Mouse (Mus musculus) neural tube, embryonic 11.5 days (tissue): Measurements from ENCODE around the gene Snapc3. TPM values are rescaled to one million over a fixed set of nuclear protein-coding genes. Genes with fewer than 3 reads are reported as not detected.

ENCODE experiments used
- ATAC-seq: fragments of 200-750 bp; cut with Nextera tagmentation; 2 replicates; pipeline ENCODE4 v1.8.0; 2017; ENCODE audit warnings: moderate number of reproducible peaks, mild to moderate bottlenecking, moderate TSS enrichment, moderate library complexity; ENCODE audit not compliant: insufficient read depth, low FRiP score, low TSS enrichment
- DNase-seq: peaks from one replicate; pipeline ENCODE4 v3.0.0-alpha.2; 2015; ENCODE audit warnings: low spot score
- H3K27ac ChIP-seq: fragments of 300-500 bp; sonication (generic); 2 replicates; pipeline ENCODE4 v1.5.1; 2014; ENCODE audit warnings: low read depth, mild to moderate bottlenecking, low read length
- H3K27me3 ChIP-seq: fragments of 300-500 bp; sonication (generic); 2 replicates; pipeline ENCODE4 v1.6.1; 2014; ENCODE audit warnings: mild to moderate bottlenecking, low read length, mixed read lengths; ENCODE audit not compliant: control insufficient read depth, insufficient read depth
- H3K36me3 ChIP-seq: fragments of 300-500 bp; sonication (generic); 2 replicates; pipeline ENCODE4 v1.6.1; 2014; ENCODE audit warnings: mild to moderate bottlenecking, low read length, moderate library complexity, mixed read lengths; ENCODE audit not compliant: control insufficient read depth, insufficient read depth
- H3K4me1 ChIP-seq: fragments of 300-500 bp; sonication (generic); 2 replicates; pipeline ENCODE4 v1.6.1; 2014; ENCODE audit warnings: low read length, mixed read lengths; ENCODE audit not compliant: control insufficient read depth, insufficient read depth
- H3K4me2 ChIP-seq: fragments of 300-500 bp; sonication (generic); 2 replicates; pipeline ENCODE4 v1.6.1; 2014; ENCODE audit warnings: low read depth, mild to moderate bottlenecking, moderate library complexity
- H3K4me3 ChIP-seq: fragments of 300-500 bp; sonication (generic); 2 replicates; pipeline ENCODE4 v1.5.1; 2014; ENCODE audit warnings: low read depth, low read length
- H3K9ac ChIP-seq: fragments of 300-500 bp; sonication (generic); 2 replicates; pipeline ENCODE4 v1.6.1; 2014; ENCODE audit warnings: mild to moderate bottlenecking, low read length
- H3K9me3 ChIP-seq: fragments of 300-500 bp; sonication (generic); 2 replicates; pipeline ENCODE4 v1.6.1; 2016; ENCODE audit warnings: low read length; ENCODE audit not compliant: control insufficient read depth
- WGBS: fragments of 180-500 bp; shearing (Covaris S2); extraction: QIAGEN DNeasy Blood & Tissue Kit; methylation state at CpG from one replicate; pipeline ENCODE4 v1.1.7; 2014; 5-methylcytosine and 5-hydroxymethylcytosine counted together
- polyA plus RNA-seq: library from polyadenylated mRNA; unstranded; fragments of >200 nt; fragmentation: Nextera tagmentation; extraction: Ambion mirVana; gene quantifications from 2 replicates; pipeline ENCODE4 v1.2.1, GENCODE M21; 2014

Gene Snapc3
- polyA plus RNA-seq, 1 experiment from 2014 or later = 77.8 TPM

DNA sequence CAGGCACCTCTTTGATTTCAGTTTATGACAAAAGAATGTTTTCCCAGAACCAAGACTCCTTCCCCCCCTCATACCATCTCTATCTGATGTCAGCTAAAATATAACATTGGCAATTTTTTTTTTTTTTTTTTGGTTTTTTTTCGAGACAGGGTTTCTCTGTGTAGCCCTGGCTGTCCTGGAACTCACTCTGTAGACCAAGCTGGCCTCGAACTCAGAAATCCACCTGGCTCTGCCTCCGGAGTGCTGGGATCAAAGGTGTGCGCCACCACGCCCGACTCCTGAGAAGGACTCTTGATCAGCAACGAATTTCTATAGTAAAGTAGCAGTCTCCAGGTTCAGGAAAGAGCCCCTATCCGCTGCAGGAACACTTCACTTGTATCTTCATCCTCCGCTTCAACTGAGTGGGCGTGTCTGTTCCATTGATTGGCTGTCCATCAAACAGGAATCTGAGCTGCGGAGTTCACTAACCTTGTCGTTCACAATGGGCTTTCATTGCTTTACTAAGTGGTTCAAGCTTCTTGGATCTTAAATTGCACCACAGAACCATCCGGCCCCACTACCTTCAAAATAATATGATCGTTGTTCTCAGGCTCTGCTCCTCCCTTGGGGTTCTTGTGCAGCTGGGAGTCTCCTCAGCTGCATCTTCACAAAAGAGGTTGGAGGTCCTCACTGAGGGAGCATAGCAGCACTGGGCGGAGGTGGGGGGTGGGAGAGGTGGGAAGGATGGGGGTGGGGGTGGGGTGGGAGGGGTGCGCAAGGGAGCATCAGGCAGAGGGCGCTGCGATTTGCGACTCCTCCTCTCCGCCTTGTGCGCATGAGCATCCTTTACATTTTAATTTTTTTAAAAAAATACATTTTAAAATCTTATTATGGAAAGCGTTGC is 82.9 kb downstream of the Snapc3 start:
- no peaks in the 10 kb centered on the region for H3K36me3 ChIP-seq

DNA sequence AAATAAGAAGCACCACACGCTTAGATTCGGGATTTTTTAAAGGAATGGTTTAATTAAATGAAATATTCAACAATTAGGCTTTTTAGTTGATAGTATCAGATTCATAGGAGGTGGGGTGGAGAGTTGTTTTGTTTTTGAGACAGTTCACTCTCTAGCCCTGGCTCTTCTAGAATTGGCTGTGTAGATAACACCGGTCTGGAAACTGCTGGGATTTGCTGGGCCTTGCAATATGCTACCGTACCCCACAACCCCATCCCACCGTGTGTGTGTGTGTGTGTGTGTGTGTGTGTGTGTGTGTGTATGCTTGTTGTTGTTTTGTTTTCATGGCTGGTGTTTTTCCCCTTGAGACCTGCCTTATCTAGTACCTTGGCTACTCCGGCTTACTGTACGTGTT is 83.5 kb downstream of the Snapc3 start:
- WGBS = 48% methylated on average over 7 of the region's 7 CpGs
- Histone ChIP-seq H3K4me2 (peak overlapping the region; percentile 30), H3K36me3 (no peaks in the 10 kb centered on the region), H3K27ac (no peak overlapping the region), H3K4me1 (no peaks in the 10 kb centered on the region), H3K9ac (no peak overlapping the region), H3K9me3 (no peaks in the 10 kb centered on the region), H3K4me3 (peak overlapping the region; percentile 27; the same call in 1 of the 2 replicates), H3K27me3 (no peaks in the 10 kb centered on the region)
- ATAC-seq = peak; percentile 73; the same call in 1 of the 2 replicates
- no peak for DNase-seq

More for the DNA sequence above, 82.9 kb downstream of the Snapc3 start:
- no peak overlapping the region for H3K9ac ChIP-seq
- H3K4me3 ChIP-seq = peak overlapping the region; percentile 27
- no peaks in the 10 kb centered on the region for H3K27me3 ChIP-seq
- WGBS = 9% methylated on average over 22 of the region's 22 CpGs
- H3K27ac ChIP-seq = no peak overlapping the region
- no peaks in the 10 kb centered on the region for H3K9me3 ChIP-seq
- no peaks in the 10 kb centered on the region for H3K4me1 ChIP-seq
- peak overlapping the region; percentile 30 for H3K4me2 ChIP-seq
- DNase-seq (peak; percentile 61), ATAC-seq (peak; percentile 84)

DNA sequence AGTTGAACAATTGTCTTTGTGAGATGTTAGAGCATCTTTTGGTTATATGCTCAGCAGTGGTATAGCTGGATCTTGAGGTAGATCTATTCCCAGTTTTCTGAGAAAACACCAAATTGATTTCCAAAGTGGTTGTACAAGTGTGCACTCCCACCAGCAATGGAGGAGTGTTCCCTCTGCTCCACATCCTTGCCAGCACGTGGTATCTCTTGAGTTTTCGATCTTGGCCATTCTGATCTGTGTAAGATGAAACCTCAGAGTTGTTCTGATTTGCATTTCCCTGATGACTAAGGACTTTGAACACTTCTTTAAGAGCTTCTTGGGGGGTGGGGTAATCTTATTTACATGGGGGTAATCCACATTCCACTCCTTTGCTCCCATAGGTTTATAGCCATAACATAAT is 92.1 kb downstream of the Snapc3 start:
- ATAC-seq (no peak), DNase-seq (no peak)
- H3K4me1 ChIP-seq = no peaks in the 10 kb centered on the region
- WGBS = 57% methylated on average over 2 of the region's 2 CpGs
- no peaks in the 10 kb centered on the region for H3K36me3 ChIP-seq
- H3K9me3 ChIP-seq = no peaks in the 10 kb centered on the region
- no peaks in the 10 kb centered on the region for H3K27me3 ChIP-seq
- no peak overlapping the region for H3K9ac ChIP-seq
- no peak overlapping the region for H3K27ac ChIP-seq
- H3K4me3 ChIP-seq = no peak overlapping the region
- no peak overlapping the region for H3K4me2 ChIP-seq

DNA sequence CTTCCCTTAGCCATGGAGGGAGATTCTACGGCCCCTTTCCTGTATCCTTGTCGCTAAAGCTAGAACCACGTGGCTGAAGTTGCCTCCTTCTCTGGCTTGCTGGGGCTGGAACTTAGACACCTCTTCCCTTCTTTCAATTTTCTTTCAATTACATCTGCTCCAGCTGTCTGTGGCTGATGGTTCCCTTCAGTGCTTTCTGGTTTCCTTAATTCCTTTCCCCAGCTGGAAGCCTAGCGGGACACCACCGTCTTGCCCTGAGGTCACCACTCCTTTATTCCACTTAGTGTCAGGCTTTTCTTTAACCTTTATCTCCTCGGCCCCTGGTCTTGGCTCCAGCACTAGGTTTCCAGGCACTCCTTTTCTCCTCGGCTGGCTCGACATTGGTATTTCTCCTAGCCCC is 93.6 kb downstream of the Snapc3 start:
- no peak for DNase-seq
- WGBS = 61% methylated on average over 8 of the region's 8 CpGs
- no peak overlapping the region for H3K4me2 ChIP-seq
- H3K9me3 ChIP-seq = no peaks in the 10 kb centered on the region
- H3K4me3 ChIP-seq = no peak overlapping the region
- ATAC-seq = no peak
- H3K27ac ChIP-seq = no peak overlapping the region
- no peaks in the 10 kb centered on the region for H3K27me3 ChIP-seq
- H3K4me1 ChIP-seq = no peaks in the 10 kb centered on the region
- no peak overlapping the region for H3K9ac ChIP-seq
- no peaks in the 10 kb centered on the region for H3K36me3 ChIP-seq

DNA sequence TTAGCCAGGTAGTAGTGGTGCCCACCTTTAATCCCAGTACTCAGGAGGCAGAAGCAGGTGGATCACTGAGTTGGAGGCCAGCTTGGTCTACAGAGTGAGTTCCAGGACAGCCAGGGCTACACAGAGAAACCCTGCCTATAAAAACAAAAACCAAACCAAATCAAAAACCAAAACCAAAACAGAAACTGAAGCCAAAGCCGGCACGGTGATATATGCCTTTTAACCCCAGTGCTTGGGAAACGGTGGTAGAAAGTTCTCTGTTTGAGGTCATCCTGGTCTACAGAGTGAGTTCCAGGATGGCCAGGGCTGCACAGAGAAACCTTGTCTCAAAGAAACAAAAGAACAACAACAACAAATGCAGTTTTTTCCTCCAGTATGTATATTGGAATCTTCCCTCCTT is 94.7 kb downstream of the Snapc3 start:
- Histone ChIP-seq H3K36me3 (no peaks in the 10 kb centered on the region), H3K4me3 (no peak overlapping the region), H3K9me3 (no peaks in the 10 kb centered on the region), H3K27me3 (no peaks in the 10 kb centered on the region), H3K9ac (no peak overlapping the region), H3K27ac (no peak overlapping the region), H3K4me2 (no peak overlapping the region), H3K4me1 (no peaks in the 10 kb centered on the region)
- 89% methylated on average over 3 of the region's 3 CpGs for WGBS
- DNase-seq = no peak
- ATAC-seq = no peak

DNA sequence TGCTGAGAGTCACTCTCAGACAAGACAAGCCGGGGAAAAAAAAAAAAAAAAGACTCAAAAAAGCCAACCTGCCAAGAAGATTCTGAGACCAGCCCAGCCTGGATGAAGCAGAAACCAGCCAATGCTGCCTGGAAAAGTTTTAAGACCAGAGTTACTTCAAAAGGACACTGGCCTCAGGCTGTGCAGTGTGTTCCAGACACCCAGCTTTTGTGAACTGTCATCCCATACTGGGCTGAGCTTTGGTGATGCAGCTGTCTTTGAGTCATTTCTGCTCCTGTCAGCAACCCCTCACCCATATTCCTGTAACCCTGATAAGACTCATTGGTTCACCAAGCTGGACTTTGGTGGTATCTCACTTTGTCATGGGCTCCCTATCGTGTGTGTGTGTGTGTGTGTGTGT is 95.1 kb downstream of the Snapc3 start:
- H3K4me1 ChIP-seq = no peaks in the 10 kb centered on the region
- no peak overlapping the region for H3K4me3 ChIP-seq
- no peak overlapping the region for H3K27ac ChIP-seq
- H3K9me3 ChIP-seq = no peaks in the 10 kb centered on the region
- H3K9ac ChIP-seq = no peak overlapping the region
- no peak for ATAC-seq
- no peaks in the 10 kb centered on the region for H3K27me3 ChIP-seq
- no peak overlapping the region for H3K4me2 ChIP-seq
- DNase-seq = no peak
- 65% methylated on average over 2 of the region's 2 CpGs for WGBS
- no peaks in the 10 kb centered on the region for H3K36me3 ChIP-seq

DNA sequence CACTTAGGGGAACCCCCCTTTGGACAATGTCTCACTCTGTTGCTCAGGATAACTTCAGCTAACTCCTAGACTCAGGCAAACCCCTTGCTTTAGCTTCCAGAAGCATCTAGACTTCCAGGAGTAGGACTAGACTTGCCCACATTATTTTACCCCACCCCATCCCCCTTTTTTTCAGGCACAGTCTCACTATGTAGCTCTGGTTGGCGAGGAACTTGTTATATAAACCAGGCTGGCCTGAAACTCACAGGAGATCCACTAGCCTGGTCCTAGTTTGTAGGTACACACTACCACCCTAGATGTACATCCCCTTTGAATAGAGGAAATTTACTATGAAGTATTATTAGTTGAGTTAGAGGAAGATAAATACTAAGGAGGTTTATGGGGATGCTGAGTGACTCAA is 96.7 kb downstream of the Snapc3 start:
- 91% methylated on average over 1 of the region's 1 CpGs for WGBS

DNA sequence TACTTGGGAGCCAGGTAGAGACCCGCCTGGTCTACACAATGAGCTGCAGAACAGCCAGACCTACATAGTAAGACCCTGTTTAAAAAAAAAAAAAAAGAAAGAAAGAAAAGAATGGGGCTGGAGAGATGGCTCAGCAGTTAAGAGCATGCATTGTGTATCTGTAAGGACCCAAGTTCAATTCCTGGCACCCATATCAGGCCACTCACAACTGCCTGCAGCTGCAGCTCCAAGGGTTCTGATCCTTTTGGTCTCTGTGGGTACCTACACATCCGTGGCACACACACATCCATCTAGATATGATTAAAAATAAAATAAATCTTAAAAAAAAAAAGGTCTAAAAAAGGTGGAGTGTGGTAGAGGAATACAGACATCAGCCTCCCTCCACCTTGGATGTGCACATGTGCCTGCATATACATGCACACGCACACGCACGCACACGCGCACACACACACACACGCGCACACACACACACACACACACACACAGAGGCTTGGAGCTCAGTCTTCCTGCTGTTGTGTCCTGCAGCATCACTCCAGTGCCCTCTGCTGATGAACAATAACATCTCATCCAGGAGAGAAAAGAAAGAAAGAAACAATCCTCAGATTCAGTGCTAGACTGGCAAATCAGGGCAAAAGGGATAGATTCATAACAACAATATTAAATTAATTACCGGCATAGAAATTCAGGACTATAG is 97.6 kb downstream of the Snapc3 start:
- WGBS = 89% methylated on average over 10 of the region's 10 CpGs
- no peak for DNase-seq

More for the DNA sequence above, 96.7 kb downstream of the Snapc3 start:
- H3K4me1 ChIP-seq = no peaks in the 10 kb centered on the region
- H3K4me2 ChIP-seq = no peak overlapping the region
- H3K36me3 ChIP-seq = no peaks in the 10 kb centered on the region
- no peak overlapping the region for H3K4me3 ChIP-seq
- no peaks in the 10 kb centered on the region for H3K9me3 ChIP-seq
- H3K9ac ChIP-seq = no peak overlapping the region
- H3K27me3 ChIP-seq = no peaks in the 10 kb centered on the region
- no peak for DNase-seq
- ATAC-seq = no peak
- no peak overlapping the region for H3K27ac ChIP-seq

More for the DNA sequence above, 97.6 kb downstream of the Snapc3 start:
- H3K27me3 ChIP-seq = no peaks in the 10 kb centered on the region
- no peak overlapping the region for H3K9ac ChIP-seq
- H3K4me1 ChIP-seq = no peaks in the 10 kb centered on the region
- H3K27ac ChIP-seq = no peak overlapping the region
- H3K4me3 ChIP-seq = no peak overlapping the region
- no peaks in the 10 kb centered on the region for H3K36me3 ChIP-seq
- H3K4me2 ChIP-seq = no peak overlapping the region
- ATAC-seq = no peak
- no peaks in the 10 kb centered on the region for H3K9me3 ChIP-seq
